Mouse (Mus musculus) forebrain, embryonic 12.5 days (tissue): ENCODE data around the gene Zfp277. TPM values are rescaled to one million over a fixed set of nuclear protein-coding genes. Genes with fewer than 3 reads are reported as not detected.
A peak's percentile ranks its signal among the peaks of the same experiment; 100 is the strongest.

ENCODE experiments used
- ATAC-seq: fragments of 200-750 bp; cut with Nextera tagmentation; 2 replicates; pipeline ENCODE4 v1.8.0; 2017; ENCODE audit warnings: moderate TSS enrichment; ENCODE audit not compliant: low FRiP score
- H3K27ac ChIP-seq: fragments of 300-500 bp; sonication (generic); 2 replicates; pipeline ENCODE4 v1.5.1; 2016; ENCODE audit warnings: mild to moderate bottlenecking
- H3K27me3 ChIP-seq: fragments of 300-500 bp; sonication (generic); 2 replicates; pipeline ENCODE4 v1.6.1; 2016; ENCODE audit warnings: mild to moderate bottlenecking
- H3K36me3 ChIP-seq: fragments of 300-500 bp; sonication (generic); replicated peaks from 2 replicates; pipeline ENCODE4 v1.6.1; 2016; ENCODE audit warnings: mild to moderate bottlenecking
- H3K4me1 ChIP-seq: fragments of 300-500 bp; sonication (generic); 2 replicates; pipeline ENCODE4 v1.6.1; 2016
- H3K4me2 ChIP-seq: fragments of 300-500 bp; sonication (generic); 2 replicates; pipeline ENCODE4 v1.6.1; 2016; ENCODE audit warnings: mild to moderate bottlenecking, moderate library complexity
- H3K4me3 ChIP-seq: fragments of 300-500 bp; sonication (generic); replicated peaks from 2 replicates; pipeline ENCODE4 v1.5.1; 2016; ENCODE audit warnings: mild to moderate bottlenecking
- H3K9ac ChIP-seq: fragments of 300-500 bp; sonication (generic); 2 replicates; pipeline ENCODE4 v1.6.1; 2016; ENCODE audit warnings: mild to moderate bottlenecking
- H3K9me3 ChIP-seq: fragments of 300-500 bp; sonication (generic); 2 replicates; pipeline ENCODE4 v1.6.1; 2016
- WGBS: fragments of 180-500 bp; shearing (Covaris S2); methylation state at CpG from one replicate; pipeline ENCODE4 v1.1.7; 2016; 5-methylcytosine and 5-hydroxymethylcytosine counted together
- polyA plus RNA-seq: library from polyadenylated mRNA; unstranded; fragments of >200 nt; fragmentation: Nextera tagmentation; extraction: Ambion mirVana; gene quantifications from 2 replicates; pipeline ENCODE4 v1.2.1, GENCODE M21; 2016

Gene Zfp277
- polyA plus RNA-seq, 1 experiment from 2014 or later: 29.7 TPM

GRCm38 (mm10) chr12:40327012-40327660, 118.6 kb downstream of the Zfp277 start:
- no peak for ATAC-seq
- no peaks in the 10 kb centered on the region for H3K27me3 ChIP-seq
- no peak overlapping the region for H3K27ac ChIP-seq
- H3K4me3 ChIP-seq: no peak overlapping the region
- H3K36me3 ChIP-seq: no peaks in the 10 kb centered on the region
- no peak overlapping the region for H3K4me2 ChIP-seq
- 64% methylated on average over 5 of the region's 5 CpGs for WGBS
- H3K9me3 ChIP-seq: no peaks in the 10 kb centered on the region
- no peak overlapping the region for H3K9ac ChIP-seq
- peaks cover 8% of the 10 kb centered on the region; the same call in 1 of the 2 replicates for H3K4me1 ChIP-seq

- Histone ChIP-seq H3K27me3 (no peaks in the 10 kb centered on the region), H3K4me3 (no peak overlapping the region), H3K4me2 (no peak overlapping the region), H3K27ac (no peak overlapping the region), H3K9ac (no peak overlapping the region), H3K4me1 (peaks cover 8% of the 10 kb centered on the region; the same call in 1 of the 2 replicates), H3K36me3 (no peaks in the 10 kb centered on the region), H3K9me3 (no peaks in the 10 kb centered on the region)
- 74% methylated on average over 5 of the region's 5 CpGs for WGBS
- no peak for ATAC-seq
Measured at GRCm38 (mm10) chr12:40325582-40325981, 120.1 kb downstream of the Zfp277 start.

GRCm38 (mm10) chr12:40324819-40325218, 120.9 kb downstream of the Zfp277 start:
- WGBS: 33% methylated on average over 5 of the region's 5 CpGs
- Histone ChIP-seq H3K4me3 (no peak overlapping the region), H3K4me1 (peaks cover 8% of the 10 kb centered on the region; the same call in 1 of the 2 replicates), H3K36me3 (no peaks in the 10 kb centered on the region), H3K27me3 (no peaks in the 10 kb centered on the region), H3K27ac (no peak overlapping the region), H3K9me3 (no peaks in the 10 kb centered on the region), H3K4me2 (no peak overlapping the region), H3K9ac (no peak overlapping the region)
- peak; percentile 45; the same call in 1 of the 2 replicates for ATAC-seq

GRCm38 (mm10) chr12:40315146-40315545, 130.6 kb downstream of the Zfp277 start:
- Histone ChIP-seq H3K9ac (no peak overlapping the region), H3K36me3 (no peaks in the 10 kb centered on the region), H3K27ac (no peak overlapping the region), H3K4me3 (no peak overlapping the region), H3K4me1 (no peaks in the 10 kb centered on the region), H3K4me2 (no peak overlapping the region), H3K27me3 (no peaks in the 10 kb centered on the region), H3K9me3 (no peaks in the 10 kb centered on the region)
- 98% methylated on average over 2 of the region's 2 CpGs for WGBS
- ATAC-seq: no peak

GRCm38 (mm10) chr12:40303960-40304359, 141.7 kb downstream of the Zfp277 start:
- Histone ChIP-seq H3K27ac (no peak overlapping the region), H3K4me3 (no peak overlapping the region), H3K27me3 (no peaks in the 10 kb centered on the region), H3K9me3 (no peaks in the 10 kb centered on the region), H3K4me2 (no peak overlapping the region), H3K36me3 (no peaks in the 10 kb centered on the region), H3K9ac (no peak overlapping the region), H3K4me1 (no peaks in the 10 kb centered on the region)
- no peak for ATAC-seq
- 68% methylated on average over 6 of the region's 6 CpGs for WGBS

GRCm38 (mm10) chr12:40298636-40299035, 147.1 kb downstream of the Zfp277 start:
- Histone ChIP-seq H3K9ac (no peak overlapping the region), H3K4me1 (no peaks in the 10 kb centered on the region), H3K36me3 (no peaks in the 10 kb centered on the region), H3K27ac (no peak overlapping the region), H3K4me3 (no peak overlapping the region), H3K9me3 (no peaks in the 10 kb centered on the region), H3K27me3 (no peaks in the 10 kb centered on the region), H3K4me2 (no peak overlapping the region)
- 90% methylated on average over 3 of the region's 3 CpGs for WGBS
- no peak for ATAC-seq

- Histone ChIP-seq H3K27ac (no peak overlapping the region), H3K9me3 (0 out of 2 replicates have a peak, but pooled peaks cover 15% of the 10 kb centered on the region), H3K4me1 (no peaks in the 10 kb centered on the region), H3K9ac (no peak overlapping the region), H3K4me2 (no peak overlapping the region), H3K27me3 (no peaks in the 10 kb centered on the region), H3K4me3 (no peak overlapping the region), H3K36me3 (no peaks in the 10 kb centered on the region)
- 88% methylated on average over 4 of the region's 4 CpGs for WGBS
- no peak for ATAC-seq
Measured at GRCm38 (mm10) chr12:40286539-40286938, 159.2 kb downstream of the Zfp277 start.

GRCm38 (mm10) chr12:40280596-40281325, 164.9 kb downstream of the Zfp277 start:
- WGBS: 90% methylated on average over 4 of the region's 4 CpGs
- H3K4me2 ChIP-seq: no peak overlapping the region
- H3K27ac ChIP-seq: no peak overlapping the region
- no peaks in the 10 kb centered on the region for H3K9me3 ChIP-seq
- no peak for ATAC-seq
- no peak overlapping the region for H3K9ac ChIP-seq
- H3K4me1 ChIP-seq: no peaks in the 10 kb centered on the region
- H3K27me3 ChIP-seq: no peaks in the 10 kb centered on the region
- H3K36me3 ChIP-seq: no peaks in the 10 kb centered on the region
- H3K4me3 ChIP-seq: no peak overlapping the region

- 92% methylated on average over 3 of the region's 3 CpGs for WGBS
Measured at GRCm38 (mm10) chr12:40277581-40277980, 168.1 kb downstream of the Zfp277 start.

GRCm38 (mm10) chr12:40274931-40275330, 170.8 kb downstream of the Zfp277 start:
- H3K9me3 ChIP-seq: 0 out of 2 replicates have a peak, but pooled peaks cover 1% of the 10 kb centered on the region
- H3K4me3 ChIP-seq: no peak overlapping the region
- no peaks in the 10 kb centered on the region for H3K36me3 ChIP-seq
- no peaks in the 10 kb centered on the region for H3K4me1 ChIP-seq
- H3K9ac ChIP-seq: no peak overlapping the region
- no peaks in the 10 kb centered on the region for H3K27me3 ChIP-seq
- no peak overlapping the region for H3K27ac ChIP-seq
- no peak overlapping the region for H3K4me2 ChIP-seq
- ATAC-seq: no peak

More at GRCm38 (mm10) chr12:40277581-40277980, 168.1 kb downstream of the Zfp277 start:
- no peak overlapping the region for H3K27ac ChIP-seq
- no peak overlapping the region for H3K4me2 ChIP-seq
- ATAC-seq: no peak
- no peaks in the 10 kb centered on the region for H3K36me3 ChIP-seq
- no peak overlapping the region for H3K4me3 ChIP-seq
- H3K27me3 ChIP-seq: no peaks in the 10 kb centered on the region
- H3K9me3 ChIP-seq: no peaks in the 10 kb centered on the region
- no peak overlapping the region for H3K9ac ChIP-seq
- H3K4me1 ChIP-seq: no peaks in the 10 kb centered on the region

GRCm38 (mm10) chr12:40273339-40273738, 172.4 kb downstream of the Zfp277 start:
- ATAC-seq: no peak
- Histone ChIP-seq H3K36me3 (no peaks in the 10 kb centered on the region), H3K4me2 (no peak overlapping the region), H3K4me1 (no peaks in the 10 kb centered on the region), H3K9ac (no peak overlapping the region), H3K27ac (no peak overlapping the region), H3K27me3 (no peaks in the 10 kb centered on the region), H3K9me3 (0 out of 2 replicates have a peak, but pooled peaks cover 2% of the 10 kb centered on the region), H3K4me3 (no peak overlapping the region)
- 82% methylated on average over 4 of the region's 4 CpGs for WGBS

GRCm38 (mm10) chr12:40272710-40273109, 173.0 kb downstream of the Zfp277 start:
- no peak overlapping the region for H3K4me3 ChIP-seq
- ATAC-seq: no peak
- WGBS: 89% methylated on average over 4 of the region's 4 CpGs
- 0 out of 2 replicates have a peak, but pooled peaks cover 2% of the 10 kb centered on the region for H3K9me3 ChIP-seq
- no peak overlapping the region for H3K27ac ChIP-seq
- no peaks in the 10 kb centered on the region for H3K36me3 ChIP-seq
- H3K9ac ChIP-seq: no peak overlapping the region
- no peak overlapping the region for H3K4me2 ChIP-seq
- H3K4me1 ChIP-seq: no peaks in the 10 kb centered on the region
- no peaks in the 10 kb centered on the region for H3K27me3 ChIP-seq
